ENCODE assay signal across 14 mouse cellular contexts in the genomic region with DNA sequence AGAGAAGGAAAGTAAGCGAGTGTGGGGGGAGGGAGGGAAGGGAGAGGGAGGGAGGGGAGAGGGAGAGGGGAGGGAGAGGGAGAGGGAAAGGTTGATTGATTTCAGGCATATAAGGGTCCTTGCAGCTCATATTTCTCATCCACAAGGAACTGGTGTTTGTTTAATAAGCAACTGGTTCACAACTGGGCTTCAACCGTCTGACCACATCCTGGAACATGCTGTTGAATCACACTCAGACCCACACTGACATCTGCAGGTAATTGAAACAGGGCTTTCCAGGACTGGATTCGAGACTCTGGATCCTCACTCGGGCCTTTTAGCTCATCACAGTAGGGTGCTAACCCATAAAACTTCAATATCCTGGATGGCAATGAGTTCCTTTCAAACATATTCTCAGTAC. TPM values are rescaled to one million over a fixed set of nuclear protein-coding genes. Genes with fewer than 3 reads are reported as not detected.
A peak's percentile ranks its signal among the peaks of the same experiment; 100 is the strongest.
DNase-seq lines count a peak whose midpoint lies in the region; ATAC-seq and TF ChIP-seq lines count a peak whose summit lies in the region.
"Had no signal": no experiment of that assay in that cellular context is flagged by ENCODE, and none has a peak within 500 bp of the region (broad histone marks: within the 10 kb centered on the region; RNA-seq: fewer than 3 reads in every experiment).

No protein-coding gene starts in this region.

- H3K27me3 ChIP-seq in heart, embryonic 12.5 days (replicated peaks), result no peaks in the 10 kb centered on the region
- H3K27me3 ChIP-seq in liver, postnatal 0 days (ENCODE audit: insufficient read depth, low read length), result no peaks in the 10 kb centered on the region
- no peaks in the 10 kb centered on the region for H3K27me3 ChIP-seq in liver, embryonic 11.5 days (replicated peaks; ENCODE audit: control insufficient read depth, insufficient read depth, low read length)
- H3K27me3 ChIP-seq in stomach, embryonic 16.5 days (ENCODE audit: control insufficient read depth, insufficient read depth, low read length), result no peaks in the 10 kb centered on the region
- H3K27me3 ChIP-seq: neural tube, embryonic 13.5 days had no signal

- no peak overlapping the region for H3K4me3 ChIP-seq in heart, embryonic 12.5 days
- no peak overlapping the region for H3K4me3 ChIP-seq in liver, postnatal 0 days (ENCODE audit: low read depth, low read length)
- H3K4me3 ChIP-seq in liver, embryonic 11.5 days (ENCODE audit: low read depth, low read length), result no peak overlapping the region
- H3K4me3 ChIP-seq in stomach, embryonic 16.5 days (replicated peaks; ENCODE audit: low read length), result no peak overlapping the region
- H3K4me3 ChIP-seq: neural tube, embryonic 13.5 days had no signal

- no peak for TF ChIP-seq EP300 in liver, postnatal 0 days (IDR thresholded peaks at IDR 0.05; ENCODE audit: low read depth)

- TF ChIP-seq CTCF in liver, postnatal 0 days (IDR thresholded peaks at IDR 0.05; ENCODE audit: low read depth), result peak; percentile 55

- no peaks in the 10 kb centered on the region for H3K36me3 ChIP-seq in heart, embryonic 12.5 days
- no peaks in the 10 kb centered on the region for H3K36me3 ChIP-seq in liver, postnatal 0 days (replicated peaks; ENCODE audit: insufficient read depth, low read length)
- H3K36me3 ChIP-seq in liver, embryonic 11.5 days (ENCODE audit: control insufficient read depth, insufficient read depth, low read length), result no peaks in the 10 kb centered on the region
- no peaks in the 10 kb centered on the region for H3K36me3 ChIP-seq in stomach, embryonic 16.5 days (ENCODE audit: control insufficient read depth, insufficient read depth, low read length)
- H3K36me3 ChIP-seq: neural tube, embryonic 13.5 days had no signal

- no peak for ATAC-seq in heart, embryonic 12.5 days (ENCODE audit: insufficient number of reproducible peaks, low FRiP score)
- no peak for ATAC-seq in liver, postnatal 0 days
- ATAC-seq in liver, embryonic 11.5 days (replicated peaks; ENCODE audit: low FRiP score), result no peak
- peak; percentile 44; the same call in 1 of the 2 replicates for ATAC-seq in stomach, embryonic 16.5 days (ENCODE audit: insufficient read depth, low FRiP score)

- H3K4me2 ChIP-seq in heart, embryonic 12.5 days, result no peak overlapping the region
- H3K4me2 ChIP-seq in liver, postnatal 0 days (ENCODE audit: low read depth, low read length), result no peak overlapping the region
- H3K4me2 ChIP-seq in liver, embryonic 11.5 days, result no peak overlapping the region
- no peak overlapping the region for H3K4me2 ChIP-seq in stomach, embryonic 16.5 days (ENCODE audit: low read depth, low read length)
- H3K4me2 ChIP-seq: neural tube, embryonic 13.5 days had no signal

- 22% methylated on average over 3 of the region's 4 CpGs for WGBS in heart, embryonic 12.5 days
- 40% methylated on average over 4 of the region's 4 CpGs for WGBS in liver, postnatal 0 days (ENCODE audit: insufficient replicate concordance)
- 48% methylated on average over 4 of the region's 4 CpGs for WGBS in liver, embryonic 11.5 days
- 36% methylated on average over 4 of the region's 4 CpGs for WGBS in stomach, embryonic 16.5 days

- no peaks in the 10 kb centered on the region for H3K9me3 ChIP-seq in heart, embryonic 12.5 days (replicated peaks)
- H3K9me3 ChIP-seq in liver, postnatal 0 days (ENCODE audit: low read length), result no peaks in the 10 kb centered on the region
- H3K9me3 ChIP-seq in liver, embryonic 11.5 days (ENCODE audit: control insufficient read depth, low read length), result no peaks in the 10 kb centered on the region
- no peaks in the 10 kb centered on the region for H3K9me3 ChIP-seq in stomach, embryonic 16.5 days (replicated peaks; ENCODE audit: control insufficient read depth, low read length)
- H3K9me3 ChIP-seq: neural tube, embryonic 13.5 days had no signal

- H3K27ac ChIP-seq in heart, embryonic 12.5 days (ENCODE audit: poor library complexity, severe bottlenecking), result peak overlapping the region; percentile 16; the same call in 1 of the 2 replicates
- no peak overlapping the region for H3K27ac ChIP-seq in liver, postnatal 0 days (ENCODE audit: low read depth)
- H3K27ac ChIP-seq in liver, embryonic 11.5 days (ENCODE audit: low read depth, low read length), result no peak overlapping the region
- H3K27ac ChIP-seq in stomach, embryonic 16.5 days (ENCODE audit: low read length), result no peak overlapping the region
- H3K27ac ChIP-seq: macrophage; neural tube, embryonic 13.5 days had no signal

- no peak overlapping the region for H3K9ac ChIP-seq in heart, embryonic 12.5 days
- H3K9ac ChIP-seq in liver, postnatal 0 days (replicated peaks), result no peak overlapping the region
- H3K9ac ChIP-seq in liver, embryonic 11.5 days (ENCODE audit: low read depth, low read length), result no peak overlapping the region
- H3K9ac ChIP-seq in stomach, embryonic 16.5 days (ENCODE audit: low read length), result no peak overlapping the region
- H3K9ac ChIP-seq: neural tube, embryonic 13.5 days had no signal

- H3K4me1 ChIP-seq in heart, embryonic 12.5 days (replicated peaks), result 0 out of 2 replicates have a peak, but pooled peaks cover 5% of the 10 kb centered on the region
- no peaks in the 10 kb centered on the region for H3K4me1 ChIP-seq in liver, postnatal 0 days (ENCODE audit: insufficient read depth)
- H3K4me1 ChIP-seq in liver, embryonic 11.5 days (replicated peaks; ENCODE audit: control insufficient read depth, insufficient read depth, low read length), result no peaks in the 10 kb centered on the region; the same call in 1 of the 2 replicates
- no peaks in the 10 kb centered on the region for H3K4me1 ChIP-seq in stomach, embryonic 16.5 days (ENCODE audit: control insufficient read depth, insufficient read depth, low read length)
- H3K4me1 ChIP-seq: neural tube, embryonic 13.5 days had no signal

- no peak for DNase-seq in heart, adult 11 months
- DNase-seq in liver, postnatal 0 days, result no peak
- DNase-seq in liver, embryonic 11.5 days (ENCODE audit: low spot score), result no peak
- peak; percentile 35 for DNase-seq in kidney, postnatal 10 days
- no peak for DNase-seq in urinary bladder, postnatal 14 days (ENCODE audit: low spot score)
- DNase-seq in layer of hippocampus, adult 8-10 months (ENCODE audit: low spot score in 2 of 2), result no peak

RNA-seq across cellular contexts. Expression of a gene that starts 6.2 kb away (rescaled TPM):
- 11.7 and 12.1 TPM in 2 replicates for polyA plus RNA-seq in heart, embryonic 12.5 days (2016; fragmentation: Nextera tagmentation; extraction: Ambion mirVana)
- 0.26 and 0.32 TPM in 2 replicates for polyA plus RNA-seq in liver, postnatal 0 days (2015; fragmentation: Nextera tagmentation; extraction: Ambion mirVana)
- polyA plus RNA-seq in liver, embryonic 11.5 days (2014; fragmentation: Nextera tagmentation; extraction: Ambion mirVana), result 3.6 and 4.3 TPM in 2 replicates
- polyA plus RNA-seq in stomach, embryonic 16.5 days (2015; fragmentation: Nextera tagmentation; extraction: Ambion mirVana), result 4.9 and 6.3 TPM in 2 replicates
- total RNA-seq in layer of hippocampus, adult 8-10 months (2022), result not detected
- total RNA-seq: gastrocnemius, adult 18-20 months had no signal
- polyA plus RNA-seq: cortical plate, adult 2 months; large intestine, adult 2 months; macrophage had no signal

RNA-seq across cellular contexts. Expression of a gene that starts 35.9 kb away (rescaled TPM):
- 25.6 and 27.1 TPM in 2 replicates for polyA plus RNA-seq in heart, embryonic 12.5 days (2016; fragmentation: Nextera tagmentation; extraction: Ambion mirVana)
- 2.3 and 2.4 TPM in 2 replicates for polyA plus RNA-seq in liver, postnatal 0 days (2015; fragmentation: Nextera tagmentation; extraction: Ambion mirVana)
- polyA plus RNA-seq in liver, embryonic 11.5 days (2014; fragmentation: Nextera tagmentation; extraction: Ambion mirVana), result 11.1 and 13.5 TPM in 2 replicates
- 9.9 and 10.3 TPM in 2 replicates for polyA plus RNA-seq in stomach, embryonic 16.5 days (2015; fragmentation: Nextera tagmentation; extraction: Ambion mirVana)
- total RNA-seq in layer of hippocampus, adult 8-10 months (2022), result 1 to 10 TPM; 3.5 to 4.5 (median 3.6) TPM

RNA-seq across cellular contexts. Expression of a gene that starts 39.5 kb away (rescaled TPM):
- polyA plus RNA-seq in heart, embryonic 12.5 days (2016; fragmentation: Nextera tagmentation; extraction: Ambion mirVana), result not detected in 2 replicates
- not detected in 2 replicates for polyA plus RNA-seq in liver, postnatal 0 days (2015; fragmentation: Nextera tagmentation; extraction: Ambion mirVana)
- polyA plus RNA-seq in liver, embryonic 11.5 days (2014; fragmentation: Nextera tagmentation; extraction: Ambion mirVana), result not detected in 2 replicates
- polyA plus RNA-seq in stomach, embryonic 16.5 days (2015; fragmentation: Nextera tagmentation; extraction: Ambion mirVana), result not detected in 2 replicates
- total RNA-seq in layer of hippocampus, adult 8-10 months (2022), result not detected
- total RNA-seq: adrenal gland, postnatal 4 days; gastrocnemius, adult 18-20 months had no signal
- polyA plus RNA-seq: cortical plate, adult 2 months; large intestine, adult 2 months; macrophage; neural tube, embryonic 13.5 days had no signal
